Mouse (Mus musculus) cerebellum, adult 2 months (tissue): ENCODE results near the gene Rtp3.

Source experiments
- CTCF ChIP-seq: fragments of 200-500 bp; IDR thresholded peaks from 2 replicates; pipeline ENCODE4 v1.5.1; 2011; ENCODE audit warnings: low read depth, mild to moderate bottlenecking, control low read depth, low read length, moderate library complexity, borderline replicate concordance; ENCODE audit not compliant: insufficient read depth
- POLR2A ChIP-seq: fragments of 200-500 bp; IDR thresholded peaks from 2 replicates; pipeline ENCODE4 v1.6.1; 2011; ENCODE audit warnings: low read length, control low read depth, borderline replicate concordance; ENCODE audit not compliant: insufficient read depth

- TF ChIP-seq CTCF (no peak), POLR2A (no peak)
These were observed 1.2 kb downstream of the Rtp3 start for GRCm38 (mm10) chr9:110989141-110989540.
